Mouse (Mus musculus) midbrain, postnatal 0 days (tissue): Measurements from ENCODE around the gene Lrrc74b. TPM values are rescaled to one million over a fixed set of nuclear protein-coding genes. Genes with fewer than 3 reads are reported as not detected.

Source experiments
- ATAC-seq: fragments of 200-750 bp; cut with Nextera tagmentation; 2 replicates; pipeline ENCODE4 v1.8.0; 2017; ENCODE audit warnings: moderate number of reproducible peaks, mild to moderate bottlenecking, moderate TSS enrichment, moderate library complexity; ENCODE audit not compliant: low FRiP score
- DNase-seq: peaks from one replicate; pipeline ENCODE4 v3.0.0-alpha.2; 2015; ENCODE audit warnings: low spot score
- H3K27ac ChIP-seq: fragments of 300-500 bp; sonication (generic); 2 replicates; pipeline ENCODE4 v1.5.1; 2014; ENCODE audit warnings: low read depth, mild to moderate bottlenecking, low read length, mixed read lengths
- H3K27me3 ChIP-seq: fragments of 300-500 bp; sonication (generic); 2 replicates; pipeline ENCODE4 v1.6.1; 2014; ENCODE audit warnings: low read length, control low read depth, mixed read lengths; ENCODE audit not compliant: insufficient read depth
- H3K36me3 ChIP-seq: fragments of 300-500 bp; sonication (generic); 2 replicates; pipeline ENCODE4 v1.6.1; 2014; ENCODE audit warnings: low read length, control low read depth, mixed read lengths; ENCODE audit not compliant: insufficient read depth
- H3K4me1 ChIP-seq: fragments of 300-500 bp; sonication (generic); 2 replicates; pipeline ENCODE4 v1.6.1; 2014; ENCODE audit warnings: mild to moderate bottlenecking, control low read depth, antibody characterized with exemption, low read length, mixed read lengths; ENCODE audit not compliant: insufficient read depth
- H3K4me2 ChIP-seq: fragments of 300-500 bp; sonication (generic); 2 replicates; pipeline ENCODE4 v1.6.1; 2014; ENCODE audit warnings: low read depth, mild to moderate bottlenecking, low read length, mixed read lengths; ENCODE audit not compliant: poor library complexity, severe bottlenecking
- H3K4me3 ChIP-seq: fragments of 300-500 bp; sonication (generic); 2 replicates; pipeline ENCODE4 v1.5.1; 2014; ENCODE audit warnings: low read depth, mild to moderate bottlenecking, low read length, moderate library complexity
- H3K9ac ChIP-seq: fragments of 300-500 bp; sonication (generic); replicated peaks from 2 replicates; pipeline ENCODE4 v1.6.1; 2014; ENCODE audit warnings: mild to moderate bottlenecking, low read length, moderate library complexity, mixed read lengths; ENCODE audit not compliant: poor library complexity, severe bottlenecking
- H3K9me3 ChIP-seq: fragments of 300-500 bp; sonication (generic); 2 replicates; pipeline ENCODE4 v1.6.1; 2016; ENCODE audit warnings: low read length, control low read depth
- CTCF ChIP-seq: IDR thresholded peaks from 2 replicates; pipeline ENCODE4 v1.5.1; 2016; ENCODE audit warnings: antibody characterized with exemption, mild to moderate bottlenecking
- WGBS: fragments of 180-500 bp; shearing (Covaris S2); extraction: QIAGEN DNeasy Blood & Tissue Kit; methylation state at CpG from one replicate; pipeline ENCODE4 v1.1.7; 2014; 5-methylcytosine and 5-hydroxymethylcytosine counted together
- polyA plus RNA-seq: library from polyadenylated mRNA; unstranded; fragments of >200 nt; fragmentation: Nextera tagmentation; extraction: Ambion mirVana; gene quantifications from 2 replicates; pipeline ENCODE4 v1.2.1, GENCODE M21; 2015
- total RNA-seq: library from RNA; depleted of rRNA; stranded (reverse); fragments of >200 nt; gene quantifications from 2 replicates; pipeline ENCODE4 v1.2.3, GENCODE M21; 2014

Gene Lrrc74b
- total and polyA plus RNA-seq, 2 experiments from 2014 or later = 2.1 to 2.9 TPM

GRCm38 (mm10) chr16:17583064-17583463, 22.0 kb upstream of the Lrrc74b start, which contains the start of gene Slc7a4:
Slc7a4 (minus strand) TSS chr16:17583214.
- H3K36me3 ChIP-seq = no peaks in the 10 kb centered on the region
- no peak within 1 kb of the TSS for H3K4me3 ChIP-seq
- H3K27me3 ChIP-seq = no peaks in the 10 kb centered on the region
- TF ChIP-seq CTCF = peak; percentile 60
- H3K27ac ChIP-seq = no peak within 1 kb of the TSS
- ATAC-seq (no peak), DNase-seq (no peak)
- H3K4me1 ChIP-seq = no peaks in the 10 kb centered on the region
- H3K9ac ChIP-seq = no peak within 1 kb of the TSS
- no peaks in the 10 kb centered on the region for H3K9me3 ChIP-seq
- 13% methylated on average over 8 of the region's 8 CpGs for WGBS
- no peak within 1 kb of the TSS for H3K4me2 ChIP-seq

GRCm38 (mm10) chr16:17576825-17577215, 15.8 kb upstream of the Lrrc74b start:
- Histone ChIP-seq H3K4me2 (peak overlapping the region; percentile 80), H3K9me3 (no peaks in the 10 kb centered on the region), H3K36me3 (0 out of 2 replicates have a peak, but pooled peaks cover 3% of the 10 kb centered on the region), H3K27me3 (no peaks in the 10 kb centered on the region), H3K4me1 (peaks cover 8% of the 10 kb centered on the region; the same call in 1 of the 2 replicates), H3K27ac (peak overlapping the region; percentile 79), H3K9ac (peak overlapping the region; percentile 75), H3K4me3 (peak overlapping the region; percentile 56)
- 12% methylated on average over 8 of the region's 8 CpGs for WGBS
- TF ChIP-seq CTCF = no peak
- DNase-seq (no peak), ATAC-seq (peak; percentile 10; the same call in 1 of the 2 replicates)

- no peak; the same call in 1 of the 2 replicates for TF ChIP-seq CTCF
- H3K36me3 ChIP-seq = 0 out of 2 replicates have a peak, but pooled peaks cover 3% of the 10 kb centered on the region
- H3K9me3 ChIP-seq = no peaks in the 10 kb centered on the region
- H3K27ac ChIP-seq = peak overlapping the region; percentile 79
- H3K4me2 ChIP-seq = peak overlapping the region; percentile 80
- ATAC-seq = peak; percentile 92
- H3K9ac ChIP-seq = peak overlapping the region; percentile 75
- peaks cover 8% of the 10 kb centered on the region; the same call in 1 of the 2 replicates for H3K4me1 ChIP-seq
- peak; percentile 73 for DNase-seq
- WGBS = 14% methylated on average over 45 of the region's 45 CpGs
- H3K27me3 ChIP-seq = no peaks in the 10 kb centered on the region
- peak overlapping the region; percentile 56 for H3K4me3 ChIP-seq
Observed at GRCm38 (mm10) chr16:17575870-17576824, 15.1 kb upstream of the Lrrc74b start.

- DNase-seq (peak; percentile 17), ATAC-seq (no peak)
- Histone ChIP-seq H3K4me1 (0 out of 2 replicates have a peak, but pooled peaks cover 7% of the 10 kb centered on the region), H3K4me3 (no peak overlapping the region), H3K4me2 (no peak overlapping the region), H3K27me3 (no peaks in the 10 kb centered on the region), H3K36me3 (no peaks in the 10 kb centered on the region), H3K9ac (no peak overlapping the region), H3K9me3 (no peaks in the 10 kb centered on the region), H3K27ac (no peak overlapping the region)
- peak; percentile 47 for TF ChIP-seq CTCF
- 24% methylated on average over 4 of the region's 4 CpGs for WGBS
Observed at GRCm38 (mm10) chr16:17566186-17566585, 5.1 kb upstream of the Lrrc74b start.

- no peaks in the 10 kb centered on the region for H3K36me3 ChIP-seq
- 75% methylated on average over 3 of the region's 3 CpGs for WGBS
- no peak for ATAC-seq
Observed at GRCm38 (mm10) chr16:17564771-17565170, 3.7 kb upstream of the Lrrc74b start.

GRCm38 (mm10) chr16:17564221-17564620, 3.2 kb upstream of the Lrrc74b start:
- Histone ChIP-seq H3K9me3 (no peaks in the 10 kb centered on the region), H3K27ac (no peak overlapping the region), H3K9ac (no peak overlapping the region), H3K4me3 (no peak overlapping the region), H3K4me2 (no peak overlapping the region), H3K4me1 (0 out of 2 replicates have a peak, but pooled peaks cover 7% of the 10 kb centered on the region), H3K36me3 (no peaks in the 10 kb centered on the region), H3K27me3 (peaks cover 5% of the 10 kb centered on the region; the same call in 1 of the 2 replicates)
- DNase-seq = no peak
- WGBS = 82% methylated on average over 2 of the region's 2 CpGs
- no peak for ATAC-seq
- TF ChIP-seq CTCF = no peak

More at GRCm38 (mm10) chr16:17564771-17565170, 3.7 kb upstream of the Lrrc74b start:
- no peak overlapping the region for H3K4me3 ChIP-seq
- H3K9me3 ChIP-seq = no peaks in the 10 kb centered on the region
- H3K9ac ChIP-seq = no peak overlapping the region
- TF ChIP-seq CTCF = no peak
- no peak overlapping the region for H3K4me2 ChIP-seq
- H3K27me3 ChIP-seq = peaks cover 5% of the 10 kb centered on the region; the same call in 1 of the 2 replicates
- no peak for DNase-seq
- no peak overlapping the region for H3K27ac ChIP-seq
- H3K4me1 ChIP-seq = 0 out of 2 replicates have a peak, but pooled peaks cover 7% of the 10 kb centered on the region
